Mouse (Mus musculus): ENCODE results near the gene Gas2l1. TPM values are rescaled to one million over a fixed set of nuclear protein-coding genes. Genes with fewer than 3 reads are reported as not detected.
"Not testable (repeated sequence)": the region's sequence is repeated elsewhere in the genome, so short reads cannot be mapped to it uniquely, and the experiment has no call there.

Gas2l1 gene
- polyA plus RNA-seq, 1 experiment, result 99.7 TPM

- TF ChIP-seq POLR2A (IDR thresholded peaks at IDR 0.05; ENCODE audit: borderline replicate concordance, extremely low read depth, low read depth, low read length), result peak; percentile 98
- TF ChIP-seq CTCF (IDR thresholded peaks at IDR 0.05; ENCODE audit: insufficient read depth, low read length), result no peak
- DNase-seq, result peak; percentile 99
- WGBS, result under 1% methylated on average over 91 of the region's 92 CpGs
Observed at GRCm38 (mm10) chr11:5098736-5099542, 33.8 kb upstream of the Gas2l1 start, which contains the start of the genes Rhbdd3 and Ewsr1. Gene Rhbdd3 (plus strand): TSS chr11:5098926. Gene Ewsr1 (minus strand): TSS chr11:5099266.

GRCm38 (mm10) chr11:5098035-5098735 is 33.1 kb upstream of the Gas2l1 start:
- WGBS, result under 1% methylated on average over 44 of the region's 44 CpGs
- TF ChIP-seq CTCF (IDR thresholded peaks at IDR 0.05; ENCODE audit: insufficient read depth, low read length) (no peak), POLR2A (IDR thresholded peaks at IDR 0.05; ENCODE audit: borderline replicate concordance, extremely low read depth, low read depth, low read length) (no peak)
- peak overlapping the region; percentile 89 for H3K4me3 ChIP-seq (replicated peaks; ENCODE audit: extremely low read depth, low read depth, low read length)
- peaks cover 9% of the 10 kb centered on the region for H3K4me1 ChIP-seq (ENCODE audit: control insufficient read depth, insufficient read depth, low read length)
- peak; percentile 49 for DNase-seq

More at GRCm38 (mm10) chr11:5098736-5099542, 33.8 kb upstream of the Gas2l1 start, which contains the start of the genes Rhbdd3 and Ewsr1:
- H3K4me1 ChIP-seq (ENCODE audit: control insufficient read depth, insufficient read depth, low read length), result peaks cover 7% of the 10 kb centered on the region
- peak within 1 kb of the TSS; percentile 89 for H3K4me3 ChIP-seq (replicated peaks; ENCODE audit: extremely low read depth, low read depth, low read length)

DNA sequence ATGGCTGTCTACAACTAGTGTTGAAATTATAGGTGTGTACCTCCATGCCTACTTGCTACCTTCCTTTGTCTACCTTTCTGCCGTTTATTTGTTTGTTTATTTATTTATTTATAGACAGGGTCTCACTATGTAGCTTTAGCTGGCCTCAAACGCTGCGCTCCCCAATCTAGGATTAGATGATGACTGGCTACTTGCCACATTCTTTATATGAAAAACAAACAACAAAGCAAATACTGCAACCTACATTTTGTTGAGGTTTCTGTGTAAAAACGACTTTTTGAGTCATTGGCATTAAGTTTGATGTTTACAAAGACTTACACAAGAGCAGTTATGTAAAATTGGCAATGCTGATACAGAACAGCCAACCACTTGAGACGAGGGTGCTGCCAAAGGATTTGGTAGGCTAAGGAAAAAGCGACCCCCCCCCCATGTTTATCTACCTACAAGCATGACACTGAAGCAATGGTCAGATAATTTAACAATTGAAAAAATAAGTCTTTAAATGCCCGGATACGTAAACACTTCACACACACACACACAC is 31.4 kb upstream of the Gas2l1 start:
- Histone ChIP-seq H3K4me3 (replicated peaks; ENCODE audit: extremely low read depth, low read depth, low read length) (no peak overlapping the region), H3K4me1 (ENCODE audit: control insufficient read depth, insufficient read depth, low read length) (peaks cover 9% of the 10 kb centered on the region)
- DNase-seq, result no peak
- TF ChIP-seq CTCF (IDR thresholded peaks at IDR 0.05; ENCODE audit: insufficient read depth, low read length) (no peak), POLR2A (IDR thresholded peaks at IDR 0.05; ENCODE audit: borderline replicate concordance, extremely low read depth, low read depth, low read length) (no peak)
- 20% methylated on average over 8 of the region's 8 CpGs for WGBS

- Histone ChIP-seq H3K4me3 (replicated peaks; ENCODE audit: extremely low read depth, low read depth, low read length) (no peak overlapping the region), H3K4me1 (ENCODE audit: control insufficient read depth, insufficient read depth, low read length) (peaks cover 9% of the 10 kb centered on the region)
- no peak for DNase-seq
- TF ChIP-seq CTCF (IDR thresholded peaks at IDR 0.05; ENCODE audit: insufficient read depth, low read length), result no peak
- no peak for TF ChIP-seq POLR2A (IDR thresholded peaks at IDR 0.05; ENCODE audit: borderline replicate concordance, extremely low read depth, low read depth, low read length)
- 34% methylated on average over 5 of the region's 5 CpGs for WGBS
Observed at GRCm38 (mm10) chr11:5095877-5096276, 30.8 kb upstream of the Gas2l1 start.

GRCm38 (mm10) chr11:5091706-5092105 is 26.6 kb upstream of the Gas2l1 start:
- no peak overlapping the region for H3K4me3 ChIP-seq (replicated peaks; ENCODE audit: extremely low read depth, low read depth, low read length)
- TF ChIP-seq CTCF (IDR thresholded peaks at IDR 0.05; ENCODE audit: insufficient read depth, low read length) (peak; percentile 23; the same call in 1 of the 2 replicates), POLR2A (IDR thresholded peaks at IDR 0.05; ENCODE audit: borderline replicate concordance, extremely low read depth, low read depth, low read length) (no peak)
- no peak for DNase-seq
- H3K4me1 ChIP-seq (ENCODE audit: control insufficient read depth, insufficient read depth, low read length), result peaks cover 9% of the 10 kb centered on the region
- 40% methylated on average over 2 of the region's 2 CpGs for whole genome bisulfite sequencing

GRCm38 (mm10) chr11:5089147-5089546 is 24.0 kb upstream of the Gas2l1 start:
- 95% methylated on average over 1 of the region's 1 CpGs for WGBS
- TF ChIP-seq CTCF (IDR thresholded peaks at IDR 0.05; ENCODE audit: insufficient read depth, low read length), result no peak
- no peak for TF ChIP-seq POLR2A (IDR thresholded peaks at IDR 0.05; ENCODE audit: borderline replicate concordance, extremely low read depth, low read depth, low read length)
- H3K4me1 ChIP-seq (ENCODE audit: control insufficient read depth, insufficient read depth, low read length), result peaks cover 4% of the 10 kb centered on the region
- H3K4me3 ChIP-seq (replicated peaks; ENCODE audit: extremely low read depth, low read depth, low read length), result no peak overlapping the region
- DNase-seq, result no peak

DNA sequence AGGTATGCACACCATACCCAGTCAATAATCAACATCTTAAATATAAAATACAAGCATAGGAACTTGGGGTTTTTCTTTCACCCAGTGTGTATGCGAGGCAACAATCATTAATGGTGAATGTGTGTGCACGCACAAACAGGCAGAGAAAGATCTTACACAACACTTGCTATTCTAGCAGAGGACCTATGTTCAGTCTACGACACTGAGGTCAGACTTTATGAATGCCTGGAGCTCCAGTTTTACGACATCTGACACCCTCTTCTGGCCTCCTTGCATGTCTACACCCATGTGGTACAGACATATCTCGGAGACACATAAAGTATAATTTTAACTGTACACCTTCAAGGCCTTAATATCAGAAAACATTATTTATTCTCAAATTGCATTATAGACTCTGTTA is 11.7 kb upstream of the Gas2l1 start:
- DNase-seq; H3K4me3 ChIP-seq (replicated peaks; ENCODE audit: extremely low read depth, low read depth, low read length); H3K4me1 ChIP-seq (ENCODE audit: control insufficient read depth, insufficient read depth, low read length): not testable (repeated sequence)
- 86% methylated on average over 4 of the region's 5 CpGs for WGBS

GRCm38 (mm10) chr11:5075760-5076159 is 10.6 kb upstream of the Gas2l1 start:
- TF ChIP-seq CTCF (IDR thresholded peaks at IDR 0.05; ENCODE audit: insufficient read depth, low read length), result no peak
- TF ChIP-seq POLR2A (IDR thresholded peaks at IDR 0.05; ENCODE audit: borderline replicate concordance, extremely low read depth, low read depth, low read length), result no peak
- no peak for DNase-seq
- no peaks in the 10 kb centered on the region for H3K4me1 ChIP-seq (ENCODE audit: control insufficient read depth, insufficient read depth, low read length)

GRCm38 (mm10) chr11:5074882-5075281 is 9.8 kb upstream of the Gas2l1 start:
- 66% methylated on average over 4 of the region's 4 CpGs for WGBS
- Histone ChIP-seq H3K4me3 (replicated peaks; ENCODE audit: extremely low read depth, low read depth, low read length) (no peak overlapping the region), H3K4me1 (ENCODE audit: control insufficient read depth, insufficient read depth, low read length) (no peaks in the 10 kb centered on the region)
- no peak for DNase-seq
- no peak for TF ChIP-seq POLR2A (IDR thresholded peaks at IDR 0.05; ENCODE audit: borderline replicate concordance, extremely low read depth, low read depth, low read length)
- TF ChIP-seq CTCF (IDR thresholded peaks at IDR 0.05; ENCODE audit: insufficient read depth, low read length), result peak; percentile 17; the same call in 1 of the 2 replicates

More at GRCm38 (mm10) chr11:5075760-5076159, 10.6 kb upstream of the Gas2l1 start:
- no peak overlapping the region for H3K4me3 ChIP-seq (replicated peaks; ENCODE audit: extremely low read depth, low read depth, low read length)
